Mouse (Mus musculus): ENCODE measurements around the gene Tspyl4.
A peak's percentile ranks its signal among the peaks of the same experiment; 100 is the strongest.

The Tspyl4 gene

DNA sequence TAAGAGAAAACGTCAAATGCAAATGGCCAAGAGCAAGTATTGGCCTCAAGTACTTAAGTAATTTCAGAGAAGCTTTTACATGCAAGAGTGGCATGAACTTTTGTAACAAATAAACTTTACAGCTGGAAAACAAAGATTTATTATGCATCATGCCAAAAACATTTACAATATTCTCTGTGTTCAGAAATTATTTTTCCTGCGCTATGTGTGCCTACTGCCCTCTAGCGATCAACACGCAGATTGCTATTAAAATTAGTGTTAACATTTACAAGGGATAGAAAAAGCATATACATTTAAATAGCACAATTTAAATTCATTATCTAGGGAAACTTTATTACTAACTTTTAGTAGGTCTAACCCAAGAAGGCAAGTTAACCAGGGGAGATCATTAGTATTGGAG, 29.5 kb downstream of the Tspyl4 start:
- no peak for DNase-seq

DNA sequence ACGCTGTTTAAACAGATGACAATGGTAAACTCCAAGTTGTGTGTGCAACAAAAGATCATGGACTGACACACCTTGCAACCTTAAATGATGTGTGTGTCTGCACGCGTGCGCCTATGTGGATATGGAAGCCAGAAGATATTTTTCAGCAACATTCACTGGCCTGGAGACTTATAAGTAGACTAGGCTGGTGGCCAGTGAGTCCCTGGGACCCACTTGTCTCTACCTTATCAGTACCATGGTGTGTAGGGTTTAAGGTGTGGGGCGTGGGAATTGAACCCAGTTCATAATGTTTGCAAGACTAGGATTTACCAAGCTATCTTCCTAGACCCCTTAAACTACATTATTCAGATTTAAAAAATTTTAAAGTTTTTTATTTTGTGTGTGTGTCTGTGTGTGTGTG, 29.9 kb downstream of the Tspyl4 start:
- DNase-seq, result no peak

- DNase-seq, result peak; percentile 15
Measured at GRCm38 (mm10) chr10:34328310-34328709, 31.1 kb downstream of the Tspyl4 start.

GRCm38 (mm10) chr10:34341014-34341413, 43.8 kb downstream of the Tspyl4 start:
- no peak for DNase-seq

- DNase-seq, result no peak
Measured at GRCm38 (mm10) chr10:34341886-34342285, 44.6 kb downstream of the Tspyl4 start.
